Mouse (Mus musculus) olfactory bulb, adult 2 months (tissue): ENCODE measurements around the gene Nexn.

Experiments used
- CTCF ChIP-seq: fragments of 200-500 bp; IDR thresholded peaks from 2 replicates; pipeline ENCODE4 v1.5.1; 2012; ENCODE audit warnings: low read depth, mild to moderate bottlenecking, low read length, moderate library complexity; ENCODE audit not compliant: insufficient read depth
- POLR2A ChIP-seq: fragments of 200-500 bp; IDR thresholded peaks from 2 replicates; pipeline ENCODE4 v1.6.1; 2012; ENCODE audit warnings: mild to moderate bottlenecking, low read depth, low read length, moderate library complexity; ENCODE audit not compliant: insufficient read depth

GRCm38 (mm10) chr3:152189306-152189705 is 76.8 kb downstream of the Nexn start:
- TF ChIP-seq POLR2A (no peak), CTCF (no peak)
